Mouse (Mus musculus) heart, embryonic 13.5 days (tissue): Measurements from ENCODE around the gene Ypel3. TPM values are rescaled to one million over a fixed set of nuclear protein-coding genes. Genes with fewer than 3 reads are reported as not detected.

Source experiments
- ATAC-seq: fragments of 200-750 bp; cut with Nextera tagmentation; 2 replicates; pipeline ENCODE4 v1.8.0; 2017; ENCODE audit warnings: moderate TSS enrichment; ENCODE audit not compliant: insufficient number of reproducible peaks, low FRiP score, low TSS enrichment; ENCODE audit errors: extremely low read depth
- H3K27ac ChIP-seq: fragments of 300-500 bp; sonication (generic); replicated peaks from 2 replicates; pipeline ENCODE4 v1.5.1; 2015; ENCODE audit warnings: moderate library complexity, mild to moderate bottlenecking, inconsistent platforms
- H3K27me3 ChIP-seq: fragments of 300-500 bp; sonication (generic); replicated peaks from 2 replicates; pipeline ENCODE4 v1.6.1; 2015; ENCODE audit warnings: mild to moderate bottlenecking, inconsistent platforms
- H3K36me3 ChIP-seq: fragments of 300-500 bp; sonication (generic); 2 replicates; pipeline ENCODE4 v1.6.1; 2015; ENCODE audit warnings: mild to moderate bottlenecking, inconsistent platforms
- H3K4me1 ChIP-seq: fragments of 300-500 bp; sonication (generic); 2 replicates; pipeline ENCODE4 v1.6.1; 2015; ENCODE audit warnings: inconsistent platforms
- H3K4me2 ChIP-seq: fragments of 300-500 bp; sonication (generic); 2 replicates; pipeline ENCODE4 v1.6.1; 2015; ENCODE audit warnings: inconsistent platforms, mild to moderate bottlenecking, moderate library complexity
- H3K4me3 ChIP-seq: fragments of 300-500 bp; sonication (generic); 2 replicates; pipeline ENCODE4 v1.5.1; 2015; ENCODE audit warnings: moderate library complexity, mild to moderate bottlenecking, inconsistent platforms
- H3K9ac ChIP-seq: fragments of 300-500 bp; sonication (generic); 2 replicates; pipeline ENCODE4 v1.6.1; 2015; ENCODE audit warnings: inconsistent platforms, mild to moderate bottlenecking, moderate library complexity
- H3K9me3 ChIP-seq: fragments of 300-500 bp; sonication (generic); 2 replicates; pipeline ENCODE4 v1.6.1; 2016; ENCODE audit warnings: inconsistent platforms
- WGBS: fragments of 180-500 bp; shearing (Covaris S2); methylation state at CpG from one replicate; pipeline ENCODE4 v1.1.7; 2015; ENCODE audit warnings: mixed read lengths; 5-methylcytosine and 5-hydroxymethylcytosine counted together
- polyA plus RNA-seq: library from polyadenylated mRNA; unstranded; fragments of >200 nt; fragmentation: Nextera tagmentation; extraction: Ambion mirVana; gene quantifications from 2 replicates; pipeline ENCODE4 v1.2.1, GENCODE M21; 2015

The Ypel3 gene
- polyA plus RNA-seq, 1 experiment from 2014 or later, result 86.2 TPM

DNA sequence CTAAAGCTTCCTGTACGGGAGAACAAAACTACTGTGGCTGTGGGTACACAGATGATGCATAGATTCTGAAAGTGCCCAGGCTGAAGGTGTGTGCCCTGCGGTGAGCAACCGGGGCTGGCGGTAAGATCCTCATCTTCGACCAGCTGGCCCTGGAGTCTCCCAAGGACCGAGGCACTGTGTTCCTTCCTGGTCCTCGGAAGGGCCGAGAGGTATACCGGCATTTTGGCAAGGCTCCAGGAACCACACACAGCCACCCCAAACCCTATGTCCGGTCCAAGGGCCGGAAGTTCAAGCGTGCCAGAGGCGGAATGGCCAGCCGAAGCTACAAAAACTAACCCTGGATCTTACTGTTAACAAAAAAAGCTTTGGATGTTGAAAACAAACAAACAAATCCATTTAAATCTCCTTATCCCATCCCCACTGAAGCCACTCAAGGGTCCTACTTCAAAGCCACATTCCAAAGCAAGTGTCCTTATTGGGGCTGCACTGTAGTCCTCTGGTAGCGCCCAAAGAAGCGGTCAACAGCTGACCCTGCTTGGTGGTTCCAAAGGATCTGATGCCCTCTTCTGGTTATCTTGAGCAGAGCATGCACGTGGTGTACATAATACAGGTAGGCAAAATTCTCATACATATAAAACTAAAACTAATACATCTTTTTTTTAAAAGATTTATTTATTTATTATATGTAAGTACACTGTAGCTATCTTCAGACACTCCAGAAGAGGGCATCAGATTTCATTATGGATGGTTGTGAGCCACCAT lies 27.0 kb upstream of the Ypel3 start:
- H3K4me1 ChIP-seq, result peaks cover 4% of the 10 kb centered on the region; the same call in 1 of the 2 replicates
- H3K27me3 ChIP-seq, result no peaks in the 10 kb centered on the region
- no peak overlapping the region for H3K4me2 ChIP-seq
- no peak overlapping the region for H3K4me3 ChIP-seq
- H3K27ac ChIP-seq, result no peak overlapping the region
- no peaks in the 10 kb centered on the region for H3K36me3 ChIP-seq
- no peaks in the 10 kb centered on the region for H3K9me3 ChIP-seq
- no peak for ATAC-seq
- no peak overlapping the region for H3K9ac ChIP-seq
- 91% methylated on average over 17 of the region's 17 CpGs for WGBS

DNA sequence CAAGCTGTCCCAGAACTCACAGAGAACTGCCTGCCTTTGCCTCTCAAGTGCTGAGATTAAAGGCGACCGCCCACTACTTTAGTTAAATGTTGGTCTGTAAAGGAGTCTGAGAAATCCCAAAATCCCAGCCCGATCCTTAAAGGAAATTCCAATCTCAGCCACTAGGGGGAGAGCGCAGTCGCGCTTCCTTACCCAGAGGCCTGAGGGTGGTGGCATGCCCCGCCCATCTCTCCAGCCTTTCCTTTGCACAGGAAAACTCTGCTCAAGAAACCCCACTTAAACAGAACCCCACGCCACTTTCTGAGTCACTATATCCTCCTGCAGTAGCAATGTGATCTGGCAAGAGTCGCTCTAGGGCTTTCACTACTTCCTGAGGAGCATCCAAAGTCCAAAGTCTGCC lies 21.9 kb upstream of the Ypel3 start:
- Histone ChIP-seq H3K4me1 (peaks cover 8% of the 10 kb centered on the region), H3K4me2 (peak overlapping the region; percentile 32), H3K27me3 (no peaks in the 10 kb centered on the region), H3K4me3 (no peak overlapping the region), H3K9me3 (no peaks in the 10 kb centered on the region), H3K9ac (peak overlapping the region; percentile 66), H3K36me3 (no peaks in the 10 kb centered on the region), H3K27ac (peak overlapping the region; percentile 31; the same call in 1 of the 2 replicates)
- under 1% methylated on average over 9 of the region's 9 CpGs for WGBS
- ATAC-seq, result peak; percentile 45; the same call in 1 of the 2 replicates

- no peak overlapping the region for H3K4me3 ChIP-seq
- no peak for ATAC-seq
- peaks cover 42% of the 10 kb centered on the region for H3K4me1 ChIP-seq
- peaks cover 18% of the 10 kb centered on the region for H3K36me3 ChIP-seq
- no peaks in the 10 kb centered on the region for H3K9me3 ChIP-seq
- WGBS, result 65% methylated on average over 7 of the region's 7 CpGs
- no peaks in the 10 kb centered on the region for H3K27me3 ChIP-seq
- no peak overlapping the region for H3K4me2 ChIP-seq
- H3K9ac ChIP-seq, result no peak overlapping the region
- no peak overlapping the region for H3K27ac ChIP-seq
These were observed 18.2 kb upstream of the Ypel3 start for GRCm38 (mm10) chr7:126758539-126758938.

DNA sequence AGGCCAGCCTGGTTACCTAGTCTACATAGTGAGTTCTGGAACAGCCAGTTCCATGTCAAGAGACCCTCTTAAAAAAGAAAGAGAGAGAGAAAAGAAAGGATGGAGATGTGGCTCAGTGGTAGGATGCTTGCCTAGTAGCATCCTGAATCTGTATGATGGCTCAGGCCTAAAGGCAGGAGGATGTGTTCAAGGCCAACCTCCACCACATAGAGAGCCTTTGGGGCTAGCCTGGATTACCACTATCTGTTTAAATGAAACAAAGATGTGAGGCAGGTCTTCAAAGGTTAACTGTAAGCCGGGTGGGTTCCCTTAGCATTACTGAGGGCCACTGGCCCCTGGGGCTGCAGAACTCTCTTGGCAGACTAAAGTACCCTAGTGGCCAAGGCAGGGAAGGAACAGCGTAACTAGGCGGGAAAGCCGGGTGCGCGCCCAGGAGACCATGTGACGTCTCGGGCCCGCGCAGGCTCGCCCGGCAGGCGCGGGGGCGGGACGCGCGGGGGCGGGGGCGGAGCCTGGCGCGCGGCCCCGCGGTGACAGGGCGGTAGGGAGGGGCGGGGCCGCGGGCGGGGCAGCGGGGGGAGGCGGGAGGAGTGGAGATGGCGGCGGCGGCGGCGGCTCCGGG lies 17.6 kb upstream of the Ypel3 start, which contains the start of gene Mapk3:
Mapk3 (plus strand) TSS at position 552 of the 622 bp plus-strand sequence.
- ATAC-seq, result peak; percentile 67
- Histone ChIP-seq H3K27ac (peak within 1 kb of the TSS; percentile 94), H3K27me3 (no peaks in the 10 kb centered on the region), H3K4me2 (peak within 1 kb of the TSS; percentile 92), H3K9ac (peak within 1 kb of the TSS; percentile 98), H3K4me1 (peaks cover 42% of the 10 kb centered on the region), H3K9me3 (no peaks in the 10 kb centered on the region), H3K36me3 (peaks cover 25% of the 10 kb centered on the region), H3K4me3 (peak within 1 kb of the TSS; percentile 92)
- 1% methylated on average over 20 of the region's 38 CpGs for WGBS

DNA sequence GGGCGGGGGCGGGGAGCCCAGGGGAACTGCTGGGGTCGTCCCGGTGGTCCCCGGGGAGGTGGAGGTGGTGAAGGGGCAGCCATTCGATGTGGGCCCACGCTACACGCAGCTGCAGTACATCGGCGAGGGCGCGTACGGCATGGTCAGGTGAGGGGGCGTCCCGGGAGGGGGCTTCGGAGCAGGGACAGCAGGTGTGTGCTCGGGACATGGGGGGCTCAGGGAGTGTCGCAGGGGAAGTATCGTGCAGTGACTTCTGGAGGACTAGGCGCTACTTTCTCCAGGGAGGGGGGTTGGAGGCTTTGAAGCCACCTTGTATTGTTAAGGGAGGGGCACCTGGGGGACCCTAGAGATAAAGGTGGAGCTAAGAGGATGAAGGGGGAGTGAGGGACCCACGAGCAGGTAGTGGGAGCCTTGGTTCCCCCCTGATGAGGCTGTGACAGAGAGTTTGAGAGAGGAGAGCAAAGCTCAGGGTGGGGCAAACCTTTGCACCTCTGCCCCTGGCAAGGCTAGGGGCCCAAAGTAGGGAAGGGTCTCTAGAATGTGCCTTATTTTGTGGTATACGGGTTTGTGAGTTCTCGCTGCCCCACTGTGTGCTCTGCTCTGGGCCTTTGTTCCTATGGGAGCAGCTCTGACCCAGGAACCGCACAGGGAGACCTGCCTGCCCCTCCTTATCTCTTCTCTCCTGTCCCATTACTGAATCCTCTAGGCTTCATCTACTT lies 16.9 kb upstream of the Ypel3 start:
- H3K9me3 ChIP-seq, result no peaks in the 10 kb centered on the region
- no peaks in the 10 kb centered on the region for H3K27me3 ChIP-seq
- peak overlapping the region; percentile 94 for H3K27ac ChIP-seq
- H3K36me3 ChIP-seq, result peaks cover 31% of the 10 kb centered on the region
- under 1% methylated on average over 23 of the region's 24 CpGs for WGBS
- ATAC-seq, result peak; percentile 25; the same call in 1 of the 2 replicates
- H3K4me1 ChIP-seq, result peaks cover 38% of the 10 kb centered on the region
- H3K4me3 ChIP-seq, result peak overlapping the region; percentile 92
- peak overlapping the region; percentile 92 for H3K4me2 ChIP-seq
- H3K9ac ChIP-seq, result peak overlapping the region; percentile 98

DNA sequence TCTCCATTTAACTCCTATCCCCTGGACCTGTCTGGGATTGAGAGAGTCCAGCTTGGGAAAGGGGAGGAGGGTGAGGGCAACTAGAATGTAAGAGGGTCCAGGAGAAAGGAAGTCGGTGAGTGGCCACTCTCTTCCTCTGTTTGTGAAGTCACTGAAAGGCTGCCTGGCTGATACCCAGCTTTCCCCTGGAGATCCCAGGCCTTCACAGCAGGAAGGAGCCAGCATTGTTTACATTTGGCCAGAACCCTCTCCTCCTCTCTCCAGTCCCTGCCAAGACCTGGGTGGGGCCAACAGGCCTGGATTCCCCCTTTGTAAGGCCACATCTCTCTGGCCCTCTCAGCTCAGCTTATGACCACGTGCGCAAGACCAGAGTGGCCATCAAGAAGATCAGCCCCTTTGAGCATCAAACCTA lies 16.4 kb upstream of the Ypel3 start:
- H3K9ac ChIP-seq, result peak overlapping the region; percentile 98
- H3K4me2 ChIP-seq, result peak overlapping the region; percentile 92
- no peaks in the 10 kb centered on the region for H3K9me3 ChIP-seq
- peak overlapping the region; percentile 94 for H3K27ac ChIP-seq
- H3K4me3 ChIP-seq, result peak overlapping the region; percentile 92
- H3K27me3 ChIP-seq, result no peaks in the 10 kb centered on the region
- H3K36me3 ChIP-seq, result peaks cover 37% of the 10 kb centered on the region
- WGBS, result 21% methylated on average over 3 of the region's 3 CpGs
- peaks cover 35% of the 10 kb centered on the region for H3K4me1 ChIP-seq
- peak; percentile 28; the same call in 1 of the 2 replicates for ATAC-seq

DNA sequence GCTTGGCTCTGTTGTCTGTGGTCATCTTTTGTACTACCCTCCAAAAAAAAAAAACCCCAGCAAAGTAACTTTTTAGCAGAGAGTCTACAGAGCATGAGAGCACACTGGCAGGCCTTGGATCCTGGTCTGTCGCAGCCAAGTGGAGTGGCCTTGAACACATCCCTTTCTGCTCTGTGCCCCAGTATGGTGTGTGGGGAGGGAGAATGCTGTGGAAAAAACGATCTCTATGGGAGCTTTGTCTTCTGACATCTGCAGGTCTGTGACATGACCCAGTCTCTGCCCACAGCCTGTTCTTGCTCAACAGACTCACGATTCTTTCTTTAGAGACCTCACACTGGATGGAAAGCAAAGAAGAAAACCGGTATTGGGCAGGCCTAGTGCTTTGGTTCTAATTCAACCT lies 15.8 kb upstream of the Ypel3 start:
- H3K4me3 ChIP-seq, result peak overlapping the region; percentile 92
- H3K9ac ChIP-seq, result peak overlapping the region; percentile 98
- WGBS, result 57% methylated on average over 4 of the region's 4 CpGs
- H3K27ac ChIP-seq, result peak overlapping the region; percentile 94
- no peak for ATAC-seq
- H3K36me3 ChIP-seq, result peaks cover 42% of the 10 kb centered on the region
- H3K4me1 ChIP-seq, result peaks cover 35% of the 10 kb centered on the region
- peak overlapping the region; percentile 92 for H3K4me2 ChIP-seq
- no peaks in the 10 kb centered on the region for H3K27me3 ChIP-seq
- H3K9me3 ChIP-seq, result no peaks in the 10 kb centered on the region

DNA sequence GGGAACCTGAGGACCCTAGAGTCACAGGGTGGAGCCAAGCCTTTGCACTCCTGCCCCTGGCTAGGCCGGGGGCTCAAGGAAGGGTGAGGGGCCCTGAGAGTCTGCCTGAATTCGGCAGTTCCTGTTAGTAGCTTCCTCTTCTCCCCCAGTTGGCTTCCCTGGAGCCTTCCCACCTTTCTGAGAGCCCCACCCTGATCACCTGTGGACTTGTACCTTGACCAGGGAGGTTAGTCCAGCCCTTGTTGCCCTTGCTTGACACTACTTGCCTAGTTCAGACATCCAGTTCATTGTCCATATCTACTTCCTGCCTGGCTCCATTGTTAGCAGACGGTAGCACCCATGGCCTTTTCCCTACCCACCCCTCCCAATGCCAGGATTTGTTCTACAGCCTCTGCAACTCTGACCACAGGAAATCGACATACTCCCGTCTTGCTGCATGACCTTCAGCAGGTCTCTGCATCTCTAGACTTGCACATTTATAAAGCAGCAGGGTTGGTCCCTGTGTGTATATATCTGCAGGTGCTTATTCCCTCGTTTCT lies 15.2 kb upstream of the Ypel3 start:
- Histone ChIP-seq H3K4me1 (peaks cover 35% of the 10 kb centered on the region), H3K36me3 (peaks cover 49% of the 10 kb centered on the region), H3K27me3 (no peaks in the 10 kb centered on the region), H3K27ac (peak overlapping the region; percentile 94), H3K9ac (peak overlapping the region; percentile 98; the same call in 1 of the 2 replicates), H3K9me3 (no peaks in the 10 kb centered on the region), H3K4me2 (peak overlapping the region; percentile 92), H3K4me3 (peak overlapping the region; percentile 92)
- no peak for ATAC-seq
- WGBS, result 54% methylated on average over 6 of the region's 6 CpGs

- H3K4me3 ChIP-seq, result no peak overlapping the region
- H3K9me3 ChIP-seq, result no peaks in the 10 kb centered on the region
- no peak for ATAC-seq
- H3K36me3 ChIP-seq, result peaks cover 58% of the 10 kb centered on the region
- H3K4me2 ChIP-seq, result peak overlapping the region; percentile 29
- H3K27ac ChIP-seq, result no peak overlapping the region
- peak overlapping the region; percentile 67 for H3K9ac ChIP-seq
- 47% methylated on average over 17 of the region's 17 CpGs for WGBS
- peaks cover 35% of the 10 kb centered on the region for H3K4me1 ChIP-seq
- H3K27me3 ChIP-seq, result no peaks in the 10 kb centered on the region
These were observed 14.2 kb upstream of the Ypel3 start for GRCm38 (mm10) chr7:126762471-126763008.

- 79% methylated on average over 9 of the region's 9 CpGs for WGBS
- Histone ChIP-seq H3K27ac (no peak overlapping the region), H3K9me3 (no peaks in the 10 kb centered on the region), H3K4me3 (no peak overlapping the region), H3K4me1 (peaks cover 27% of the 10 kb centered on the region), H3K27me3 (no peaks in the 10 kb centered on the region), H3K4me2 (no peak overlapping the region), H3K36me3 (peaks cover 88% of the 10 kb centered on the region), H3K9ac (peak overlapping the region; percentile 8; the same call in 1 of the 2 replicates)
- ATAC-seq, result no peak
These were observed 11.2 kb upstream of the Ypel3 start for GRCm38 (mm10) chr7:126765540-126765939.
